Mouse (Mus musculus) thymus, postnatal 14 days (tissue): ENCODE data around the gene Dnajc25.

ENCODE experiments used
- DNase-seq: peaks from one replicate; pipeline ENCODE4 v3.0.0; 2021

The Dnajc25 gene

GRCm38 (mm10) chr4:59007016-59007415, 12.2 kb downstream of the Dnajc25 start:
- DNase-seq, result no peak

- DNase-seq, result no peak
Measured at GRCm38 (mm10) chr4:59007974-59008373, 13.1 kb downstream of the Dnajc25 start.

DNA sequence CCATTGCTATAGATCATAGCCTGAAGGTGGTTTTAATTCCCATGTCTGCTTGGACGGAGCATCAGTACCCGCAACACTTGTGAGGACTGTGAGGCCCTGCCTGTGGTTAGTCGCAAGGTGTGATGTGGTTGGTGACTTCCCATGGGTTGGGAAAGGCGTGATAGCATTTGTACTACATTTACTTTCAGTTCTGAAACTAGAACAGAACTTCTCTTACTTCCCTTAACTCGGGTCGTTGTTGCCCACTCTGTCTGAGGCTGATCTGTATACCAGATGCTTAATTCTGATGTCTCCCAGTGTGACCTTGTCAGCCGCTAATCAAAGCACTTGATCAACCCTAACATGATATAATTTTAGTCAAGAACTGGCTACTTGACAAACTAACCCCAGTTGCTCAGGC, 14.3 kb downstream of the Dnajc25 start:
- peak; percentile 44 for DNase-seq

DNA sequence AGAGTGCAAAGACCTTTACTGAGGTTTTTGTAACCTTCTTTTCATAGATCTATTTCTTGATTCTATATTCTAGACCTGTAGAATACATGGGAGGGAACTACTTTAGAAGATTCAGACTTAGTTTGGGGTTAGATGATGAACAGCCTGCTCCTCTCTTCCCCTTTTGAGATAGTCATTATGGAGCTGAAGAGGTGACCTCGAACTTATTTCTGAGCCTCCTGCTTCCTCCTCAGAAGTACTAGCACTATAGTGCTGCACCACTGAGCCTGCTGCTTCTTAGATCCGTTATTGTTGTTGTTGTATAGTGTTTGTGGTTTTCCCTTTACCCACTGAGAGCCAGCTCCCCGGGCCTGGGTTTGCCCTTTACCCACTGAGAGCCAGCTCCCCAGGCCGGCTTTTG, 14.8 kb downstream of the Dnajc25 start:
- peak; percentile 26 for DNase-seq

DNA sequence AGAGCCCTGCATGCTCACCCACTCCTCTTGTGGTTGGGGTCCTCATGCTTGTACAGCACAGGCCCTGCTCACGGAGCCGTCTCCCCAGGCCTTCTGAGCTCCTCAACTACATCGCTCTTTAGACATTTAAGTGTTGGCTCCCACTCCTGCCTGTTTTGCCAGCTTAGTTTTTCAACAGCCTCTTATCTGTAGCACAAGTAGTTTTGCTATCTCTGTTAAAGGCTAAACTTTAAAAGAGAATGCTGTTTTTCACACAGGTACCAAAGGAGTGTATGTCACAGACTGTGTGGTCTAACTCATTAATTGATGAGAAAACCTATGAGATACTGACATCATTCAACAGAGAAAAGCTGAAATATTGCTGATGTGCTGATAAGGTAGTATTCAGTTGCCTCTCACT, 16.6 kb downstream of the Dnajc25 start:
- DNase-seq, result peak; percentile 31

- DNase-seq, result no peak
Measured at GRCm38 (mm10) chr4:59015181-59015580, 20.3 kb downstream of the Dnajc25 start.

- DNase-seq, result no peak
Measured at GRCm38 (mm10) chr4:59016922-59017321, 22.1 kb downstream of the Dnajc25 start.

DNA sequence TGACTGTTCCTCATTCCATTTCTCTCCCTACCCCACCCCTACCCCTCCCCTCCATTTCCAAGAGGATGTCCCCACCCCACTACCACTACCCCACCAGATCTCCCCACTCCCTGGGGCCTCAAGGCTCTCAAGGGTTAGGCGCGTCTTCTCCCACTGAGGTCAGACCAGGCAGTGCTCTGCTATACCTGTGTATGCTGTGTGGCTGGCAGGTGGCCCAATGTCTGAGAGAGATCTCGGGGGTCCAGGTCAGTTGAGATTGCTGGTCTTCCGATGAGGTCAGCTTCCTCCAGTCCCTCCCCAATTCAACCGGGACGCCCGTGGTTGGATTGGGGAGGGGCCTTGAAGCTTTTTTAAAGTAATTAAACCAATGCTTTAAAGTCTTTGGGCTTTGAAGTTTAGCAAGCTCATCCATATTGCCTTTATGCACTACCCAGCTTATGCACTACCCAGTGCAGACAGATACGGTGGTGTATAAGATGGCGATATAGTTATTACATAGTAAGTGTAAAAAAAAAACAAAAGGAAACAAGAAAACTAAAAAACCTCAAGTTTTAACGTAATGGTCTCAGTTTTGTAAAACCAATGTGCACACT, 39.6 kb downstream of the Dnajc25 start:
- peak; percentile 20 for DNase-seq

- peak; percentile 82 for DNase-seq
Measured at GRCm38 (mm10) chr4:59034918-59035785, 40.3 kb downstream of the Dnajc25 start, which contains the start of gene Gng10. Gene Gng10, plus strand, starts transcription at chr4:59035088.

DNA sequence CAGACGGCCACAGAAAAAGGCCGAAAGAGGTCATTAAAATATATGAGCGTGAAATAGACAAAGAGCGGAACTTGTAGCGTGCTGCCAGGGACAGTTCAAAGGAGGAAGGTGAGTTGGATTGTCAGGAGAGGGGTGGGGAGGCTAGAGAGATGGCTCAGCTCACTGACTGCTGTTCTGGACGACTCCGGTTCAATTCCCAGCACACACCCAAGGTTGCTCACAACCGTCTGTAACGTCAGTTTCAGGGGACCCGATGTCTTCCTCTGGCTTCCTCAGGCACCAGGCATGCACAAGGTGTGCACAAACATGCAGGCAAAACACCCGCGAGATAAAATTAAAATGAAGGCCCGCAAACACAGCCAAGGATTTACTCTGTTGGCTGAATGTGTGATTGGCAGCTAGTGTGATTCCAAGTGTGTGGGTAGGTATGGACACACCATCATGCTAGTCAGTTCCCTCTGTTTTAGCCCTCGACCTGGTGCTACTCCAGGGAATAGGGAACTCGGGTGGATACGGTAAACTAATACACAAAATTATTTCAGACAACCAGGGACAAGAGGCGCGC, 41.0 kb downstream of the Dnajc25 start:
- DNase-seq, result peak; percentile 23

DNA sequence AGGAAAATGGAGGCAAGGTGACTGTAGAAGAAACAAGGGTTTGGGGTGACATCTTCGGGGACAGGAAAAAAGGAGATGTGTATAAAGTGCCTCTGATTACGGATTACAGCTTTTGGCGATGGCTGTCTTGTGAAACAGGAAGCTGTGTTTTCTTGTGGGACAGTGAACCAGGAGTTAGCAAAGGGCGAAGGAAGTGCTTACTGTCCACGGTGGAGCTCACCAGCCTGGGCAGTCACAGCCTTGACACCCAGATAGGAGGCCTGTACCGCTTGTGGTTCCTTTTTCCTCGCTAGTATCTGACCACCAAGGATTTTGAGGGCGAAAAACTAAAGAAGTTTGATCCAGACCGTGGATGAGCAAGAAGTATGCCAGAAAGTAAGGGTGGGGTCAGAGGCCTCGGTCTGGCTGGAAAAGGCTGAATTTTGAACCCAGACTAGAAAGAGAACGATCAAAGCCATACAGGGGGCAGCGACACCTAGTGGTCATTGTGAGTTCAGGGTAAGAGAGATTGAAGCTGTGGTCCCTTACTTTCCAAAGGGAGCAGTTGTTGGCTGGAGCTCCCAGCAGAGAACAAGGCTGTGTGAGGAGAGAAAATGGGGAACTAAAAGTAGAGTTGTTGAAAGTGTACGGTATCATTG, 41.7 kb downstream of the Dnajc25 start:
- peak; percentile 82 for DNase-seq

DNA sequence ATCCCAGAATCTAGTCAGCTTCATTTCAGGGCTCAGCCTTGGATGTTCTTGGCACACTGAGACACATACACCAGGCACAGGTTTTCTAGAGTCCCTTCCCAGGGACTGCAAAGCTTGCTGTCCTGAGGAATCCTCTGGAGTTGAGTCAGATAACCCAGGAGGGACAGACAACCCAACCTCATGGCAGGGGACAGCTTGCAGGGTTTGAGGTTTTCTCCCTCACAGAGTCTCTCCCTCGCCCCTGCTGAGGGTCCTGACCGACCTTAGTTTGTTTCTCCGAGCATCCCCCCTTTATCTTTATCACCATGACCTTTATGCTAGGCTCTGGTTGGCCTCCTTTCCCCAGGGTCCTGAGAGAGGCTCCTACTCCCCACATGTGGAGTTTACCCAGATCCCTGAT, 42.7 kb downstream of the Dnajc25 start:
- no peak for DNase-seq

GRCm38 (mm10) chr4:59040397-59041287, 45.8 kb downstream of the Dnajc25 start:
- peak; percentile 26 for DNase-seq

DNA sequence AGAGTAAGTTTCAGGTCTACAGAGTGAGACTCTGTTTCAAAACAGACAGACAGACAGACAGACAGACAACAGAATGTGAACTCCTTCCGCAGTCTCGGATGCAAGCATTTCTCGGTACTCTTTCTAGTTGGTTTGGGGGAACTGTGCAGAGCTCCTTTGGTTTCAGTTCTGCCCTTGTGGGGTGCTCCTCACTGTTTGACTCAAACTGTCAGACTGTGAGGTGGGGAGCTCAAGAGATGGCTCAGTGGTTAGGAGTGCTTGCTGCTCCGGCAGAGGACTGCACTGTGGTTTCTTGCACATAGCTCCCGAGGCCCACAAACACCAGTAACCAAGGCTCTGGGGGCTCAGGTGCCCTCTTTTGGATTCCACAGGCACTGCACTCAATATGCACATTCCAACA, 48.2 kb downstream of the Dnajc25 start:
- no peak for DNase-seq

DNA sequence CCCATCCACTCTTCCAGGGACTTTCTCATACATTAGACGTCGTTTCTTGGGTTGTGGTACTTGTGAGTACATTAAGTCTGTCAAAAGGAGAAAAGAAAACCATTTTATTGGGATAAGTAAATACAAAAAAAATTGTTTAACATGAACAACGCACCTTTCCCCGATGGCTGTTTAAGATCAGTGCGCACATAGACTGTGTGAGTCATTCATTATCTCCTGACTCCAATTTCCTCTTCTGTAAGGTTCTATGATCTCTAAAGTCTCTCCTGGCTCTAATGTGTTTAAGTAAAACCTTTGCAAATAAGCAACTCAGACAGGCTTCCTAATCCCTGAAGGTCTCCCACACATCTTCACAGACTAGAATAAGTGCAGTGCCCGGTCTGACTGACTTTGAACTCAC, 49.0 kb downstream of the Dnajc25 start:
- DNase-seq, result no peak

DNA sequence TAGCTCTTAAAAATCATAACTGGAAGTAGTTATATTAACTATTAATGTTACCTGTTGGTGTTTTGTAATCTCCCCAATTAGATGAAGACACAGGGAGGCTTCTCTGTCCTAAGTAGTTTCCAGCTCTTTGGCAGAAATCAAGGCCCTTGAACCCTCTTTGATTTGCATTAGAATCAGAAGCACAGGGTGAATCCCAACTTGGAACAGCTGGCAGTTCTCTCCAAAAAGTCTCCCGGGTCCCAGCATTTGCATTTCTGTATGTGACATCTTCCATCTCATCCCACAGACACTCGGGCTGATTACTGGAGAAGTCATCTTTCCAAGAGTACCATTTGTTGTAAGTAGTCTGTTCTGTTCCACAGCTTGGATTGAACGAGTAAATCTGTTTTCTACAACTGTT, 52.4 kb downstream of the Dnajc25 start:
- no peak for DNase-seq

GRCm38 (mm10) chr4:59051081-59051480, 56.2 kb downstream of the Dnajc25 start:
- DNase-seq, result no peak

GRCm38 (mm10) chr4:59057929-59058328, 63.1 kb downstream of the Dnajc25 start:
- DNase-seq, result no peak

GRCm38 (mm10) chr4:59062526-59062925, 67.7 kb downstream of the Dnajc25 start:
- DNase-seq, result no peak

GRCm38 (mm10) chr4:59069276-59069675, 74.4 kb downstream of the Dnajc25 start:
- DNase-seq, result no peak
